Mouse (Mus musculus): ENCODE measurements around the gene Gm37240.

The Gm37240 gene

DNA sequence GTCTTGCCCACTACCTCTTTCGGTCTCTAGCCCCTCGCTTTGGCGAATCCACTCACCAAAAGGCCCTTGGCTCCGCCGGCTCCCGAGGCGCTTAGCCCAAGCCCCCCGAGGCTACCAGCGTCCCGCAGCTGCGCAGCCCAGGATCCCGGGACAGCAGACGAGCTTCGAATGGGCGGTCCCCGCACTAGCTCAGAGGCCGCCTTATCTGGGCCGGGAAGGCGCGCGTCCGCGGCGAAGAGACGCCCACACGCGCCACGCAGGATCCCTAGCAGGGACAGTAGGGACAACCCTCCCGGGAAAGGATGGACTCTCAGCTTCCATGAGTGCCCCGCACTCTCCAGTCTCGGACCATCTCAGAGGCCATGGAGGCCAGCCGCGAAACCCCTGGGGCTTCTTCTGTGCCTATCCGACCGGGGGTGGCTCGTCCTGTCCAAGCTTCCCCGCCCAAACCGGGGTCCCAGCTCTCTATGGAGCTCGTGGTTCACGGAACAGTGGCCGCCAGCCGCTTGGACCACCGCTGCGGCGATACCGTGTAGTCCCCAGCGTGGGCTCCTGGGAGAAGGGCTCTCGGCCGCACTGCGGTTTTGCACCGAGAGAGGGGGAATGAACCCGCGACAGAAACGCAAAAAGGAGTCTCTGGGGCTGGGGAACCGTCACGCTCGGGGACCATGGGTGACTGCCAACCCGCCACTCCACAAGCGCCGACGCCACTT lies 1407.9 kb downstream of the Gm37240 start:
- DNase-seq, result peak; percentile 94

DNA sequence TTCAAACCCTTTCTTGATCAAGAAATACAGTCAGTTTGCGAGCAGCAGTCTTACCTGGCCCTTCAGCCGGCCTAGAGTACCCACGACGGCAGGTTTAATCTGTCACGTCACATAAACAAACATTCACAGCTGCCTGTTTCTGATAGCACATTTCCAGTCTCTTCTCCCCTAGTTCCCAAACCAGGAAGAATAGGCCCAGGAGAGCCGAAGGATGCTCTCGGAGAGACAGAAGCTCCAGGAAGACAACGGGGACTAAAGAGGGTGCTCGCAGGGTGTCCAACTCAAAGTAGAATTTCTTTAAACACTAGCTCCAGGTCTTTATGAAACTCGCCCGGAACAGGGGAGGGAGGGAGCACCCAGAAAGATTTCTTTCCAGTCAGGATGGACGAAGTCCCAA lies 1408.4 kb downstream of the Gm37240 start:
- DNase-seq, result no peak

DNA sequence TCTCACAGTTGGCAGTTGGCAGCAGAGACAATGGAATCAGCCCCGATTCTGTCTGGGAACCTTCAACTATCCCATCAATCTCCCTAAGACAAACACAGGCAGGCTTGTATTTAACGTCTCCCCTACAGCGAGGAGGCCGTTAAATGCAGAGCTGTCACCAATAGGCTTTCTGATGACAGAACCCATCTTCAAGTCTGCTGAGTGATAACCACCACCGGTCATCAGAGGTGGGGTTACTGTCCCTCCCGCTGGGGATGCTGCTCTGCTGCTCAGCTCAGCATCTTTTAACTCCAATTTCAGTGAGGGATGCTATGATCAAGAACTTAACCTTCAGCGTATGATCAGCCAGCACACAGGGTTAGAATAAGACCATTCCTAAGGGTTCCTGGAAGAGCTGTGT lies 1409.1 kb downstream of the Gm37240 start:
- DNase-seq, result no peak

DNA sequence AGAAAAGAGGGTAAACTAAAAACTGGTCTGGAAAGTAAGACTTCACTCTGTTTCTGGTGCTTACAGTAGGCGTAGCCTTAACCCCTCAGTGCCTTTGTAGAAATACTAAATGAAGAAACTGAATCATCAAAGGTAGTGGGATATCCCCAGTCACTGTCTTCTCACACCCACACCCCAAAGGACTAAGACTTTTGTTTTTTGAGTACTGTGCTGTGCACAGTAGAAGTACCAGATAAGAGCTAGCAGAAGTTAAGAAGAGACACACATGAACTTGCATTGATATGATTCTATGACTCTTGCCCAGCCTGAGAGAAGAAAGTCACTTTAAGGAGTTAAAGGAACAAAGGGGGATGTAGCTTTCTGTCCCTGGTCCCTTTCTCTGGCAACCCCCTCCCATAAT lies 1409.8 kb downstream of the Gm37240 start:
- DNase-seq, result no peak

DNA sequence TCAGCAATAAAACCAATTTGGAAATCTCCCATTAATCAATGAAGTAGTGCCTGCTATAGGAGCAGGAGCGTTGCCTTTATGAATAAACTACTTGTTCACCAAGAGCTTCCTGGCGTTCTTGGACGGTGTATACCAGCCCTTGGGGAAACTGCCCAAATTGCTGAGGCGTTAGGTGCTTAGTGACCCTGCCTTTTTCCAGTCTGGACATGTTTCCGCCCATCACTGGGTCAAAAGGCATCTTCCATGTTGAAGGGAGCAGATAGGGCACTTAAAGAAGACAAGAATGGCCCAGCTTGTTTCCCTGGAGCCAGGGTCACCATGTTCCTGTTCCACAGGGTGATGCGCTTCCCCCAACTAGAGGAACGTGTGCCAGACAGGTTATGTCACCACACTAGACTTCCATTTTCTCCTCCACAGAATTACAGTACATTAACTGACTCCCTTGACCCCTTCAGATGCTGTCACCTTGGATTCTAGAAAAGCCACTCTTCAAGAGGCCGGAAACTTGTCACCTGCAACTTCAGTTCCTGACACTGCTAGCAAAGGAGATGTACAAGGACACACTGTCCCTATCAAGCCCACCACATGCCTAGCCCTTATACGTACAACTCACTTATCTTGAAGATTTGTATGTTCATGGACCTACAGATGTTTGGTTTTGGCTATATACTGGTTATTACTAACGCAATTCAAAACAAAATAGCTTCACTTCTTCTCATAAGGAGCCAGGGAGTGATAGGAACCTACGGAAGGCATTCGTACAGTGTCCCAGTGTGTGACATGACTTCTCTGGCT lies 1412.1 kb downstream of the Gm37240 start:
- peak; percentile 78 for DNase-seq

DNA sequence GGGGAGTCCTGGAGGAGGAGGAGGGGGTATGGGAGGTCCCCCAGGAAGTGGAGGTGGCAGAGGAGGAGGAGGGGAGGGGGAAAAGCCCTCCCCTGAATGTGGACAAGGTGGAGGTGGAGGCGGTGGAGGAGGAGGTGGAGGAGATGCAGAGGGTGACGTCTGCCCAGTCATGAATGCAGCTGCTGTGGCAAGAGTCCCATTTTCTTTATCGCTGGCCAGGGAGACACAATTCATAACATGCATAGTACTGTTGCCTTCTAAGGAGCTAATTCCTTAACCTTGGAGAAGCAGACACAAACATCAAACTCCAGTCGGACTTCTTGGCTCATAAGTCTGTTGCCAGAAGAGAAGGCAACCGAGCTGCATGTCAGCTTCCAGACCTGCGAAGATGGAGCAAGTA lies 1412.9 kb downstream of the Gm37240 start:
- DNase-seq, result no peak

DNA sequence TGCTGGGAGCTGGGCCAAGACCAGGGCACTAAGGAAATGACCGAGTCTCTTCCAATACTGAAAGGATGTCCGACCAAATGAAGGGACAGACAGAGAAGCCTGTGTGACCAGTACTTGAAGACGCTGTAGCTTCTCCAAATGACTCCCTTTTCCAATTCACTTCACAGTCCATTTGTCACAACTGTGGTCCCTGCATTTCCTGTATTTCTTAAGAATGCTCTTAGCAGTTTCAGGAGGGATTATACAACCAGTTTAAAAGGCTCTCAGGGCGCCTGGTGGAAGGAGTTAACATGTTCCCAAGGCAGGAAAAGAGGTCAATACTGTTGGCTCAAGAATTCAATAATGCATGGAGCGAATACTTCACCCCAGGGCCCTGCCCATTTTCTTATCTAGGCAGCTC lies 1414.4 kb downstream of the Gm37240 start:
- no peak for DNase-seq

DNA sequence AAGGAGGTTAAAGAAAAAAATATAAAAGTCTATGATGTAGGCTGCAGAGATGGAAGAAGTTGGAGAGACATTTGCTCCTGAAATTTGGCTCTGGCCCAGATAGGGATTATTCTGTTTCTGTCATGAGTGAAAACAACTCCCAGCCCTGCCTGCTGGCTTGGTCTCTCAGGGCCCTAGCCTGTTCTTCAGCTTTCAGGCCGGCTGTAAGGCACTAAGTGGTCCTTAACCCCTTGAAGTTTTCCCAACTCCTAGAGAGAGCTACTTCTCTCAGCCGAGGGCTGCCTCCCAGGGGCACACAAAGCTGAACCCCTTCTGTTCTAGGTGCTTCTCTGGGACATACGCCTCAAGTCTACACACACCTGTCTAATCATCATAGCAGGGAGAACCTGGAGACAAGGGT lies 1414.8 kb downstream of the Gm37240 start:
- DNase-seq, result no peak

DNA sequence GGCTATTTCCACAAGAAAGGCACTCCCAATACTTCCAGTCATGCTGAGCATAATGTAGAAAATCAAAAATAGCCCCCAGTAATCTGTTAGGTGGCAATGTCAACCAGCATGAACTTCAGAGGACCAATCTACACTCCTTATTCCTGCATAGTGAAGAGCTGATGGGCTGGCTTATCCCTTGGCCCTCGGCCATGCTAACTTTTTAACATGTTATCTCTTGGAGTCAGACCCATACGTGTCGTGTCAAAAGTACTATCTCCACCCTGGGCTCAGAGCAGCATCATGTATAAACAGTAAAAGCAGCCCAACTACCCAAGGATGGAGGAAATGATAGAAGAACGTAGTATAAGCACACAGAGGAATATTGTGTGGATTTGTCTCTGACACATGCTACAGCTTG lies 1416.2 kb downstream of the Gm37240 start:
- peak; percentile 73 for DNase-seq

DNA sequence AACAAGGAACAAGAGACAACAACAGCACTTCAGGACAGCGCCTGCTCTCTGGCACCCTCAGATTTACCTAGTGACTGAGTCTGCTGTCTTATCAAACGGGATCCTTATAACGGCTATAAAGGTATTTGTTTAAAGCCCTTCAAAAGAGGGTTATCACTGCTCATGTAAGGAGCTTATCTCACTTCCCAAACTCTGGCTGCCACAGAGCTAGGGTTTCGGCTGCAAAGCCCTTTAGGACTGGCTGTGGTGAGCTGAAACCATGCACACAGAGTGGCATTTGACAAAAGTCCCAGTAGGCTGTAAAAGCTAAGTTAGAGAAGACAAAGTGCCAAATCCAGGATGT lies 1419.2 kb downstream of the Gm37240 start:
- no peak for DNase-seq

DNA sequence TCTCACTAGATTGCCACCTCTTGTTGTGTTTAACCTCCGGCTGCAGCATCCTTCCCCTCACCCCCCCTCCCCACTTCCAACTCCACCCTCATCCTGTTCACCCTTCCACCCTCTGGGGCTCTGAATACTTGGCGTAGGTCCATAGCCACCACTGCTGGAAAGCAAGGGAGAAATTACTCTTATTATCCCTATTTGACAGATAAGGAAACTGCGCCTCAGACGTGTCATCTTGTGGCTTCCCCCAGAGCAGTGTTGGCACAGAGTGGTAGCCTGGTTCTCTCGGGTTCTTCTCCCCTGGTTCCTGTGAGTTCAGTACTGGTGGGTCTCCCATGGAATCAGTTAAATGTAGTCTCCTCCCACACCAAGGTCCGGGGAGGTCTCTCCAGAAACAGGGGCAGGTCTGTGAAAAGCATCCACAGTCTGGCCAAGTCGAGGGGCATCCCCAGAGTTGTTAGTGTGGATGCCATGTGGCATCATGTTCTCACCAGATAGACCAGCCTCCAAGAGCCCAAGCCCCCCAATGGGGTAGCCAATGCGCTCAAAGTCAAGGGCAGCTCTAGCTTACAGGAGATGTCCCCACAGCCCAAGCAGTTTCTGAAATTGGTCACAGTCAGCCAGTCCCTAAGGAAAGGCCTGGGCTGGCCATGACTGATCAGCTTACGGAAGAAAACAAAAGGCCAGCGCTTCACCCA lies 1419.8 kb downstream of the Gm37240 start:
- peak; percentile 87 for DNase-seq

DNA sequence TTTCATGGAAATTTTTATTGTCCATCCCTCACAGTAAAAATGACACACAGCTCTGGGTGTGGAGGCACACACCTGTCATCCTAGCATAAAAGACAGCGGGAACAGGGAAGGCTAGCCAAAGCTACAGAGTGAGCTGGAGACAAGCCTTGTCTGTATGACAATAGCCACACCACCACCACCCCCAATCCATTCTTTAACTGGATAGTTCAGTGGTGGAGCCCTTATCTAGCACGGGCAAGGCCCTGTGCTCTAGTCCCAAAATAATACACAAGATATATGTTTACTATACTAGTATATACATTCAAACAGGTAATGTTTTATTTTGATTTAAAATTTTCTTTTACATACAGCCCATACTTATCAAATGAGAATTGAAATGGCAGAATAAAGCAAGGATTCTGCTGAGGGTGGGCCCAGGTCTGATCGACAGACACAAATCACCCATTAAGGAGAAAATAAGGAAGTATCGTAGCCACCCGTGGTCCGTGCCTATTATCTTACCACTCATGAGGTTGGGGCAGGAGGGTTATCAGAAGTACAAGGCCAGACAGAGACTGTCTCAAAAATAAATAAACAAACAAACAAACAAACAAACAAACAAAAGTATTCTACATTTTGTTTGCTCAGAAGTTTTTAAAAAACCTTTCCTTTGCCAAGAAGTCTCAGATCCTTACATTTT lies 1421.4 kb downstream of the Gm37240 start:
- DNase-seq, result no peak

DNA sequence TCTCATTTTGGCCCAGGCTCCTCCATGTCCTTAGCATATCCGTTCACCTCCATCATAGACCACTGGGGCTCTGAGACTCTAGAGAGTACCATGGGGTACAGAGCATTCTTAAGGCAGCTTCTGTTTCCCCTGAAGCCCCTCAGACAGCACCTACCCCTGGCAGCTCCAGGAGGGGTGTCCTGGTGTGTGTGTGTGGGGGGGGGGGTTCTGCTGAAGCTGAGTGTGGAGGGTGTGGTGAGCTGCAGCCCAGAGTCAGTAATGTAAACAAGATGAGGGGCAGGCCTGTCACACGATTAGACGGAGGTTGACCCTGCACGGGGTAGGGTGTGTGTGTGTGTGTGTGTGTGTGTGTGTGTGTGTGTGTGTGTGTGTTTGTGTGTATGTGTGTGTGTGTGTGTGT lies 1425.6 kb downstream of the Gm37240 start:
- peak; percentile 59 for DNase-seq

DNA sequence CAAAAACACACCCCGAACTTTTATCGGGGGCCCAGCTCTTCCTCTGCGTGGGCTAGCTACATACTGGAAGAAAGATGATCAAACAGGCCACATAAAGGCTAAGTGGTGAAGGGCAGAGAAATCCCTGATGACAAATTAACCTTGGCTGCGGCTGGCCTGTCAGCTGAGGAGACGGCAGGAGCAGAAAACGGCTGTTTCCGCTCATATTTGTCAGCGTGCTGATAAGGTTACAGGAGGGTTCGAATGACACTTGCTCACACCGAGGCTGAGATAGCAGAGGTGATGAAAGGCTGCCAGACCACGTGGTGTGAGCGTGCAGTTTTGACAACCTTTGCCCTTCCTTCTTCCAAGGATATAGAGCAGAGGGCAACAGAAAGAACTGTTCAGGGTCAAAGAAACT lies 1426.4 kb downstream of the Gm37240 start:
- DNase-seq, result peak; percentile 90

DNA sequence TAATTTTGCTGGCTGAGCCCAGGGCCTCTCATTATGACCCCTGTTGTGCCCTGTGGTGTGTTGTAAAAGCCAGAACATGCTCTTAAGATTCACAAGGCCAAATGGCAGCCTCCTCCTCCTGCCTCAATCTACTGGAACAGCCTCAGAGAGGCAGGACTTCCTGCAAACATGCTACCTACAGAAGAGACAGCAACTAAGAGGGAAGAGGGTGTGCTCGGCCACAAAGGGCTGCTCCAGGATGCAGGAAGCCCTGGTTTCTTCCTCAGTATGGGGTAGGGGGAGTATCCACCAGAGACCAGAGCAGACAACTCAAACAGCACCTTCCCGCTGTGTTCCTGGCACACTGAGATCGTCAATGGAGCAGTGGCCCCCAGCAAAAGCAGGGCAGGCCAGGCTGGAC lies 1426.8 kb downstream of the Gm37240 start:
- peak; percentile 84 for DNase-seq

DNA sequence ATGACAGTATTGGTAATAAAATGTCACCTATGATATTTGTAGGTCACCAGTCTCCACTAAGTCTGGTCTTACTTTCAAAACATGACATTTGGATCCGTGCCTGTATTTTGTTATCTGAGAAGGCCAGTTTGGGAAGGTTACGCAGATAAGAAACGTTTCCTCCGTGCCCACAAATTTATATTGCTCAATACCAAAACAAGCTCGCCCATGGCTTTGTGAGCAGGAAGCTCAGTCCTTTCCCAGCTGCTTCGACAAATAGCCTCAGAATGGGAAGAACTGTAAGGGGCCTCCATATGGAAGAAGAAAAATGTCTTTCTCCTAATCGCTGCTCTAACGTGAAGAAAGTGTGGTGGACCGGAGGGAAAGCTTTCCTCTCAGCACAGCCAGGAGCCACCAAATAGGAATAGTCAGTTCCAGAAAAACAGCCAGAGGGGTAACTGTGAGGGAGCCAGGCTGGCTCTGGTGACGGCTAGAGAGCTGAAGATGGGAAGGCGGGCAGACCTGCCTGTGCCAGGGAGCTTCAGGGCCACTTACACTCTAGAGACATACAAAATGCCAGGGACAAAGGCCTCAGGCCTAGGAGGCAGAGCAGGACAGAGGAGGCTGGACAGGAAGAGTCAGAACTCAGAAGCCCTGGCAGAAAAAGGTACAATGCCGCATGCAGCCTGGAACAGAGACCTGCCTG lies 1431.4 kb downstream of the Gm37240 start:
- DNase-seq, result no peak

DNA sequence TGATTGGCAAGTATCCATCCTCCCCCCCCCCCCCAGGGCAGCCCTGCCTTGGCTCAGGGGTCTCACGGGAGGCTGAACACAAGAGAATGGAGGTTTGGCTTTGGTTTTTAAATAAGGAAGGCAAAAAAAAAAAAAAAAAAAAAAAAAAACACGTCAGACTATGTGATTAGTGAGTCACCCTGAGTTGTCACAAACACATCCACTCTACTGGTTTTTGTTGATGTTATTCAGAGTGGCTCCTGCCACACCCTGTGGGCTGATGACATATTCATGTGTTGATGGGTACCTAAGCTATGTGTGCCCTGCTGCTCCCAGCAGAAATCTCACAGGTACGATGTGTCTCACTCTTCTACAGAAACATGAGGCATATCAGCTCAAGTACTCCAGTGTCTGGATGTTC lies 1436.7 kb downstream of the Gm37240 start:
- DNase-seq, result no peak

DNA sequence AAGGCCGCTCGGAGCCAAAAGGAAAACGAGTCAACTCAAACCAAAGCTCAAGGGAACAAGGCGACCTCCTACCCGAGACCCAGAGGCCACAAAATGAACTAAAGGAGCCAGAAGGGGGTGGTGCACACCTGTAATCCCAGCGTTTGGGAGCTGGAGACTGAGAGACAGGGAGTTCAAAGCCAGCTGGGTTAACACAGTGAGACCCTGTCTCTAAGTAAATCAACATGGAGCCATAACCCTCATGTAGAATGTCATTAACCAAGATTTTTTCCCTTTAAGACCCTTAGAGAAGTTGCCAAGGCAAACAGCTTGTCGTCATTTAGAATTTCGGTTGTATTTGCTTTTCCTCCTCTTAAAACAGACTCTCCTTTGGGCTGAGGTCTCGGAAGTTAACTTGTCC lies 1438.3 kb downstream of the Gm37240 start:
- no peak for DNase-seq

DNA sequence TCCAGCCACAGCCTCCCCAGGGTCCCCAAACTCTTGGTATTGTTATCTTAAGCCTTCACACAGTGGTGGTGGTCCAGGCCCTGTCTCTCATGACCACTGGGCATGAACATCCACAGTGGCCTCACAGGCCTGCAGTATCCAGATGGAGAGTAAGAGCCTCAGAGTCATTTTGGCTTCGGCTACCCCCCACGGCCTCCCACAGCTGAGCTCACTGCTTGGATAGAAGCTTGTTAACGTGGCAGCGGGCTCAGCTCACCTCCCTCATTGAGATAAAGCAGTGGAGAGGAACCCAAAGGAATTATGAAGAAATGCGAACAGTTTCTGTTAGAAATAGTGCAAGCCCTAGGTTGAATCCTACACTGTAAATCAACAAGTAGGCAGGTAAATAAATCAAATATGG lies 1439.5 kb downstream of the Gm37240 start:
- DNase-seq, result peak; percentile 89

Measured in heart, adult 11 months (tissue).